Mouse (Mus musculus): Measurements from ENCODE around the gene U2af1. TPM values are rescaled to one million over a fixed set of nuclear protein-coding genes. Genes with fewer than 3 reads are reported as not detected.

Gene U2af1
- polyA plus RNA-seq (2015; fragmentation: Illumina TruSeq; extraction: RNeasy Lipid Tissue Mini Kit (QIAGEN cat#74804); ENCODE audit: insufficient read depth, low read depth, low replicate concordance): 38.0 TPM

GRCm38 (mm10) chr17:31658468-31659185, at the start of gene U2af1:
Gene U2af1 (minus strand): TSS chr17:31658892.

DNA sequence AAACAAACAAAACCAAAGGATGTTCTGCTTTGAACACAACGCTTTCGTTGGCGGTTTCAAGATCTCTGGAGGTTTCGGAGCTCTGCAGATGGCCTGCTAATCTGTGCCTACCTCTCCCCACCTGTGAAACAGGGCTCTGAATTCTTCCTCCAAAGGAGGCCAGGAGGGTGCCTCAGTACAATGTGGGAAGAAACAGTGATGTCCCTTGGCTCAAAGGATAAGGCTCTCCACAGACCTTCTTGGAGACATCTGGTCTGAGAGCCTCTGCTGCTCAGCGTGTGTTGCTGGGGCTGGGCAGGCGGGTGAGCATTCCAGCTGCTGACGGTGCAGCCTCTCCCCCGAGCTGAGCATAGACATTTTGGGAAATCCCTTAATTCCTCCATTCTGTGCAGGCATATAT, 18.8 kb upstream of the U2af1 start, which contains the start of gene Cryaa:
TSS of gene Cryaa (plus strand) at position 301 of the 400 bp plus-strand sequence.

GRCm38 (mm10) chr17:31636942-31637811, 21.5 kb downstream of the U2af1 start, which contains the start of gene Cbs:
Gene Cbs (minus strand): TSS chr17:31637238.

Other genes starting within 250 kb of the U2af1 start
- gene Wdr4, start 138.9 kb downstream of the U2af1 start, polyA plus RNA-seq (2015; fragmentation: Illumina TruSeq; extraction: RNeasy Lipid Tissue Mini Kit (QIAGEN cat#74804); ENCODE audit: insufficient read depth, low read depth, low replicate concordance): 5.0 TPM
- 73.4 TPM for gene Ndufv3, start 138.8 kb downstream of the U2af1 start, polyA plus RNA-seq (2015; fragmentation: Illumina TruSeq; extraction: RNeasy Lipid Tissue Mini Kit (QIAGEN cat#74804); ENCODE audit: insufficient read depth, low read depth, low replicate concordance)
- 3.3 TPM for gene Pknox1, start 94.2 kb downstream of the U2af1 start, polyA plus RNA-seq (2015; fragmentation: Illumina TruSeq; extraction: RNeasy Lipid Tissue Mini Kit (QIAGEN cat#74804); ENCODE audit: insufficient read depth, low read depth, low replicate concordance)
- 129 TPM for gene Cbs, start 21.7 kb downstream of the U2af1 start, polyA plus RNA-seq (2015; fragmentation: Illumina TruSeq; extraction: RNeasy Lipid Tissue Mini Kit (QIAGEN cat#74804); ENCODE audit: insufficient read depth, low read depth, low replicate concordance)
- gene Cryaa, start 18.9 kb upstream of the U2af1 start, polyA plus RNA-seq (2015; fragmentation: Illumina TruSeq; extraction: RNeasy Lipid Tissue Mini Kit (QIAGEN cat#74804); ENCODE audit: insufficient read depth, low read depth, low replicate concordance): not detected
- 5.2 TPM for gene Sik1, start 196.9 kb upstream of the U2af1 start, polyA plus RNA-seq (2015; fragmentation: Illumina TruSeq; extraction: RNeasy Lipid Tissue Mini Kit (QIAGEN cat#74804); ENCODE audit: insufficient read depth, low read depth, low replicate concordance)